In the genomic region with DNA sequence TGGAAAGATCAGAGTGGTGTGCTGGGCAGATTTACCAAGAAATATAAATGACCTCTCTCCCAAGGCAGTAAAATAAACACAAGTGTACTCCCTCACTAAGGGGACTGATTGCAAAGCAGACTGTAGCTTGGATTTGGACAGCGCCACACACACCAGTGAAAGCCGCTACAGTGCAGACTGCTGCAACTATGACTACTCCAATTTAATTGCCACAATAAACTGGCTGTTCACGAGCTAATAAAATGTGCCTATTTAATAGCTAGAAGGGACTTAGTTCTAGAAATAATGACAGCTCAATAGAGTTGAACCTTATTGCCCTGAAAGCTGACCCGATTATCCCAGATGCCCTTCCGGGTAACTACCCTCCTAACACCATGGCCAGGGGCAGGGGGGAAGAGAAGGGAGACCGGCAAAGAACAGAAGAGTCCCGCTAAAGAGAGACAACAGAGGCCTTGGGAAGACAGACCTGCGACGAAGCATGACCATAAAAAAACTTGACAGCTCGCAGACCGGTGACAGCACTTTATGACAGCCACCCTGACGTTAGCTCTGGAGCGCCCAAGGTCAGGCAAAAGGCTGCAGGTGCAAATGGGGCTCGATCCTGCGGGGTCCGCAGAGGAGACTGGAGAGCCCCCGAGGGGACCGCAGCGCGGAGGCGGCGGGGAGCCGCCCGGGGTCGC, we compare ENCODE assay signal across 8 mouse cellular contexts. TPM values are rescaled to one million over a fixed set of nuclear protein-coding genes. Genes with fewer than 3 reads are reported as not detected.
A peak's percentile ranks its signal among the peaks of the same experiment; 100 is the strongest.
DNase-seq lines count a peak whose midpoint lies in the region; ATAC-seq and TF ChIP-seq lines count a peak whose summit lies in the region.

No protein-coding gene starts in this region.

- H3K4me3 ChIP-seq in MEL (ENCODE audit: control insufficient read depth in 1 of 2, insufficient read depth in 1 of 2, low read depth in 2 of 2, low read length in 2 of 2): peak overlapping the region; percentile 98 to 99
- H3K4me3 ChIP-seq in forebrain, embryonic 14.5 days (ENCODE audit: low read depth, low read length): peak overlapping the region; percentile 92
- H3K4me3 ChIP-seq in liver, embryonic 14.5 days (ENCODE audit: insufficient read depth in 1 of 2, low read depth in 2 of 2, low read length in 2 of 2): peak overlapping the region; percentile 74 to 89

- peak overlapping the region; percentile 97 for H3K4me2 ChIP-seq in forebrain, embryonic 14.5 days (ENCODE audit: low read length)
- peak overlapping the region; percentile 76 for H3K4me2 ChIP-seq in liver, embryonic 14.5 days (ENCODE audit: low read depth)

- 7% methylated on average over 25 of the region's 25 CpGs for WGBS in forebrain, embryonic 14.5 days
- WGBS in liver, embryonic 14.5 days (ENCODE audit: insufficient replicate concordance): 5% methylated on average over 25 of the region's 25 CpGs

- peaks cover 6 to 12% of the 10 kb centered on the region in 2 experiments; a peak in 2 of 4 replicates for H3K4me1 ChIP-seq in MEL (ENCODE audit: control insufficient read depth in 1 of 2, insufficient read depth in 2 of 2, low read length in 2 of 2)
- H3K4me1 ChIP-seq in forebrain, embryonic 14.5 days (ENCODE audit: control insufficient read depth, insufficient read depth, low read length): peaks cover 10% of the 10 kb centered on the region
- H3K4me1 ChIP-seq in liver, embryonic 14.5 days (replicated peaks; ENCODE audit: control insufficient read depth in 2 of 2, insufficient read depth in 2 of 2, low read length in 1 of 2): peaks cover 9 to 11% of the 10 kb centered on the region in 2 experiments

- no peak overlapping the region for H3K27ac ChIP-seq in MEL (ENCODE audit: control insufficient read depth, low read depth, low read length)
- peak overlapping the region; percentile 90 for H3K27ac ChIP-seq in forebrain, embryonic 14.5 days (ENCODE audit: low read depth, low read length)
- no peak overlapping the region for H3K27ac ChIP-seq in liver, embryonic 14.5 days

- peak overlapping the region; percentile 89 for H3K9ac ChIP-seq in MEL (ENCODE audit: control insufficient read depth, low read depth, low read length, poor library complexity, severe bottlenecking)
- H3K9ac ChIP-seq in forebrain, embryonic 14.5 days (ENCODE audit: low read length): peak overlapping the region; percentile 90
- peak overlapping the region; percentile 75 for H3K9ac ChIP-seq in liver, embryonic 14.5 days (replicated peaks)

- TF ChIP-seq CTCF in MEL (IDR thresholded peaks at IDR 0.05 in 2 of 3, conservative IDR thresholded peaks at IDR 0.05 in 1 of 3; ENCODE audit: control insufficient read depth in 1 of 3, insufficient read depth in 1 of 3, low read depth in 2 of 3, low read length in 3 of 3, poor library complexity in 1 of 3, severe bottlenecking in 1 of 3): no peak
- TF ChIP-seq CTCF in liver, embryonic 14.5 days (IDR thresholded peaks at IDR 0.05; ENCODE audit: low read depth): no peak

- no peaks in the 10 kb centered on the region for H3K9me3 ChIP-seq in MEL (replicated peaks; ENCODE audit: insufficient read depth, low read length)
- no peaks in the 10 kb centered on the region for H3K9me3 ChIP-seq in forebrain, embryonic 14.5 days (replicated peaks; ENCODE audit: control insufficient read depth, low read length)
- no peaks in the 10 kb centered on the region for H3K9me3 ChIP-seq in liver, embryonic 14.5 days (ENCODE audit: control insufficient read depth, low read length)

- peaks cover 0 to 12% of the 10 kb centered on the region in 2 experiments; a peak in 2 of 4 replicates for H3K36me3 ChIP-seq in MEL (ENCODE audit: control insufficient read depth in 1 of 2, insufficient read depth in 2 of 2, low read length in 2 of 2)
- peaks cover 3% of the 10 kb centered on the region; the same call in 1 of the 2 replicates for H3K36me3 ChIP-seq in forebrain, embryonic 14.5 days (ENCODE audit: control insufficient read depth, insufficient read depth, low read length)
- no peaks in the 10 kb centered on the region for H3K36me3 ChIP-seq in liver, embryonic 14.5 days (replicated peaks; ENCODE audit: control insufficient read depth, insufficient read depth, low read depth)

- DNase-seq in kidney, adult 11 months: peak; percentile 29
- DNase-seq in kidney, postnatal 10 days: no peak
- DNase-seq in MEL (ENCODE audit: low read depth, low spot score): peak; percentile 45
- DNase-seq in forebrain, embryonic 14.5 days (ENCODE audit: low spot score): no peak
- no peak for DNase-seq in liver, embryonic 14.5 days (ENCODE audit: low read depth in 3 of 3, low spot score in 3 of 3)
- DNase-seq in gastrocnemius, adult 8-10 months (ENCODE audit: low spot score in 2 of 2): no peak
- no peak for DNase-seq in urinary bladder, postnatal 25 days (ENCODE audit: low spot score)
- DNase-seq in ovary, postnatal 14 days (ENCODE audit: low spot score): no peak

- no peak for TF ChIP-seq EP300 in MEL (IDR thresholded peaks at IDR 0.05; ENCODE audit: low read depth in 1 of 2, low read length in 2 of 2)
- no peak for TF ChIP-seq EP300 in liver, embryonic 14.5 days (IDR thresholded peaks at IDR 0.05; ENCODE audit: low read depth)

- no peaks in the 10 kb centered on the region for H3K27me3 ChIP-seq in MEL (ENCODE audit: control insufficient read depth in 1 of 2, insufficient read depth in 2 of 2, low read length in 2 of 2)
- H3K27me3 ChIP-seq in forebrain, embryonic 14.5 days (replicated peaks; ENCODE audit: control insufficient read depth, insufficient read depth, low read length): no peaks in the 10 kb centered on the region
- no peaks in the 10 kb centered on the region for H3K27me3 ChIP-seq in liver, embryonic 14.5 days (ENCODE audit: control insufficient read depth, insufficient read depth, low read length)

- no peak for TF ChIP-seq RAD21 in MEL (IDR thresholded peaks at IDR 0.05; ENCODE audit: low read depth, low read length)

- peaks cover 29% of the 10 kb centered on the region for H3K79me2 ChIP-seq in MEL (ENCODE audit: control insufficient read depth, insufficient read depth, low read length, poor library complexity)

- peak; percentile 13; the same call in 1 of the 2 replicates for ATAC-seq in forebrain, embryonic 14.5 days
- peak; percentile 5; the same call in 1 of the 2 replicates for ATAC-seq in liver, embryonic 14.5 days (ENCODE audit: insufficient read depth)

- TF ChIP-seq POLR2A in MEL (IDR thresholded peaks at IDR 0.05; ENCODE audit: control insufficient read depth in 1 of 2, insufficient read depth in 1 of 2, low read depth in 1 of 2, low read length in 2 of 2, poor library complexity in 1 of 2): no peak

TF ChIP-seq in MEL, 35 proteins besides CTCF, POLR2A, EP300 and RAD21 (continues in another document):
- TF ChIP-seq RCOR1 (IDR thresholded peaks at IDR 0.05; ENCODE audit: low read depth, low read length): 0 out of 2 replicates have a peak, but pooled peaks have one; percentile 0
- no peak for TF ChIP-seq MYC (IDR thresholded peaks at IDR 0.05; ENCODE audit: low read depth, low read length)
- TF ChIP-seq GABPA (IDR thresholded peaks at IDR 0.05; ENCODE audit: low read depth, low read length): 0 out of 2 replicates have a peak, but pooled peaks have one; percentile 5
- TF ChIP-seq ZC3H11A (IDR thresholded peaks at IDR 0.05; ENCODE audit: low read depth, low read length): no peak
- TF ChIP-seq MYB (IDR thresholded peaks at IDR 0.05; ENCODE audit: low read depth, low read length): no peak
- no peak for TF ChIP-seq ZMIZ1 (IDR thresholded peaks at IDR 0.05; ENCODE audit: low read depth, low read length)
- TF ChIP-seq MAZ (IDR thresholded peaks at IDR 0.05; ENCODE audit: low read depth, low read length): no peak
- no peak for TF ChIP-seq KAT2A (conservative IDR thresholded peaks at IDR 0.05; ENCODE audit: low read depth, low read length)
- 0 out of 2 replicates have a peak, but pooled peaks have one; percentile 35 for TF ChIP-seq CHD1 (IDR thresholded peaks at IDR 0.05; ENCODE audit: low read depth, low read length)
- TF ChIP-seq HCFC1 (IDR thresholded peaks at IDR 0.05; ENCODE audit: low read depth, low read length): no peak
- TF ChIP-seq POLR2AphosphoS5 (IDR thresholded peaks at IDR 0.05; ENCODE audit: borderline replicate concordance, low read depth, low read length): no peak
- no peak for TF ChIP-seq USF2 (IDR thresholded peaks at IDR 0.05; ENCODE audit: borderline replicate concordance in 1 of 2, insufficient read depth in 1 of 2, low read depth in 1 of 2, low read length in 2 of 2)
- TF ChIP-seq ZNF384 (IDR thresholded peaks at IDR 0.05; ENCODE audit: low read depth, low read length): no peak
- TF ChIP-seq UBTF (IDR thresholded peaks at IDR 0.05; ENCODE audit: borderline replicate concordance, insufficient read depth, low read depth, low read length): no peak
- TF ChIP-seq ZKSCAN1 (IDR thresholded peaks at IDR 0.05; ENCODE audit: low read depth, low read length): no peak
- no peak for TF ChIP-seq CHD2 (IDR thresholded peaks at IDR 0.05; ENCODE audit: low read length)
- TF ChIP-seq TBP (IDR thresholded peaks at IDR 0.05; ENCODE audit: low read depth, low read length): no peak
- TF ChIP-seq BHLHE40 (IDR thresholded peaks at IDR 0.05; ENCODE audit: borderline replicate concordance, low read depth, low read length): no peak
- TF ChIP-seq TAL1 (IDR thresholded peaks at IDR 0.05; ENCODE audit: low read length): no peak
- TF ChIP-seq NELFE (IDR thresholded peaks at IDR 0.05; ENCODE audit: low read depth, low read length): no peak
- peak; percentile 33; the same call in 1 of the 2 replicates for TF ChIP-seq SIN3A (IDR thresholded peaks at IDR 0.05; ENCODE audit: low read length)
- TF ChIP-seq USF1 (IDR thresholded peaks at IDR 0.05; ENCODE audit: low read depth, low read length): no peak

RNA-seq across cellular contexts. Expression of a gene that starts 0.8 kb away (rescaled TPM):
- total RNA-seq in MEL (2012; rRNA removed): 36.5 and 54.4 TPM in 2 replicates
- 100 to 1,000 TPM in 1 of 2 experiments, 10 to 100 TPM in 1; 51.0 to 126 TPM for polyA plus RNA-seq in MEL (2012; ENCODE audit: insufficient read depth in 1 of 2, insufficient read length in 2 of 2, low read depth in 1 of 2, low replicate concordance in 2 of 2, missing spikeins in 1 of 2)
- 19.5 and 21.8 TPM in 2 replicates for polyA plus RNA-seq in forebrain, embryonic 14.5 days (2014; fragmentation: Nextera tagmentation; extraction: Ambion mirVana)
- 12.1 and 12.2 TPM in 2 replicates for polyA plus RNA-seq in liver, embryonic 14.5 days (2012; rRNA removed)
- 9.2 and 11.4 TPM in 2 replicates for polyA plus RNA-seq in liver, embryonic 14.5 days (2014; fragmentation: Nextera tagmentation; extraction: Ambion mirVana)
- 10 to 100 TPM; 24.3 to 30.3 (median 27.0) TPM for total RNA-seq in gastrocnemius, adult 8-10 months (2022)

RNA-seq across cellular contexts. Expression of a gene that starts 13.4 kb away (rescaled TPM):
- total RNA-seq in MEL (2012; rRNA removed): 0.69 and 0.96 TPM in 2 replicates
- polyA plus RNA-seq in MEL (2012; ENCODE audit: insufficient read depth in 1 of 2, insufficient read length in 2 of 2, low read depth in 1 of 2, low replicate concordance in 2 of 2, missing spikeins in 1 of 2): 1 to 10 TPM in 1 of 2 experiments, not detected in 1; 1.9 TPM
- 20.4 and 30.1 TPM in 2 replicates for polyA plus RNA-seq in forebrain, embryonic 14.5 days (2014; fragmentation: Nextera tagmentation; extraction: Ambion mirVana)
- polyA plus RNA-seq in liver, embryonic 14.5 days (2012; rRNA removed): 0.73 and 0.83 TPM in 2 replicates
- 1.00 and 2.5 TPM in 2 replicates for polyA plus RNA-seq in liver, embryonic 14.5 days (2014; fragmentation: Nextera tagmentation; extraction: Ambion mirVana)
- 10 to 100 TPM; 24.5 to 33.0 (median 25.0) TPM for total RNA-seq in gastrocnemius, adult 8-10 months (2022)

Comparison
In these comparisons a context has a peak if more than half of its experiments do, and no peak if none do; other contexts are left out.
1. DNase-seq: peak in kidney, adult 11 months (single experiment) and MEL (single experiment); none in kidney, postnatal 10 days (single experiment), forebrain, embryonic 14.5 days (single experiment), liver, embryonic 14.5 days (0 of 3), gastrocnemius, adult 8-10 months (0 of 2), urinary bladder, postnatal 25 days (single experiment) and ovary, postnatal 14 days (single experiment).
2. Peak in every context shown above with its lines, with median percentiles within 50 percentile points of each other: H3K4me3 ChIP-seq and H3K9ac ChIP-seq.